Mouse (Mus musculus): Measurements from ENCODE around the gene Nexn. TPM values are rescaled to one million over a fixed set of nuclear protein-coding genes. Genes with fewer than 3 reads are reported as not detected.

Gene Nexn
- polyA plus RNA-seq, 1 experiment from 2014 or later: 37.9 TPM

GRCm38 (mm10) chr3:152241098-152241497, 25.1 kb downstream of the Nexn start:
- Histone ChIP-seq H3K4me1 (replicated peaks; ENCODE audit: control insufficient read depth, insufficient read depth) (no peaks in the 10 kb centered on the region), H3K4me3 (ENCODE audit: low read depth, low read length) (no peak overlapping the region), H3K9me3 (ENCODE audit: control insufficient read depth, low read length) (no peaks in the 10 kb centered on the region), H3K4me2 (replicated peaks; ENCODE audit: low read depth) (no peak overlapping the region), H3K9ac (ENCODE audit: low read length) (no peak overlapping the region), H3K27ac (replicated peaks) (no peak overlapping the region), H3K27me3 (ENCODE audit: control insufficient read depth, insufficient read depth, low read length) (no peaks in the 10 kb centered on the region), H3K36me3 (ENCODE audit: control insufficient read depth, insufficient read depth, low read length) (no peaks in the 10 kb centered on the region)
- WGBS: 74% methylated on average over 3 of the region's 3 CpGs
- DNase-seq (ENCODE audit: low spot score): no peak
- TF ChIP-seq EP300 (optimal IDR thresholded peaks at IDR 0.05) (no peak), CTCF (IDR thresholded peaks at IDR 0.05; ENCODE audit: low read depth) (no peak)
- ATAC-seq (ENCODE audit: low FRiP score, low TSS enrichment): no peak

- ATAC-seq (ENCODE audit: low FRiP score, low TSS enrichment) (no peak), DNase-seq (ENCODE audit: low spot score) (no peak)
- Histone ChIP-seq H3K4me1 (replicated peaks; ENCODE audit: control insufficient read depth, insufficient read depth) (no peaks in the 10 kb centered on the region), H3K9ac (ENCODE audit: low read length) (no peak overlapping the region), H3K9me3 (ENCODE audit: control insufficient read depth, low read length) (no peaks in the 10 kb centered on the region), H3K27me3 (ENCODE audit: control insufficient read depth, insufficient read depth, low read length) (no peaks in the 10 kb centered on the region), H3K36me3 (ENCODE audit: control insufficient read depth, insufficient read depth, low read length) (0 out of 2 replicates have a peak, but pooled peaks cover under 1% of the 10 kb centered on the region), H3K4me3 (ENCODE audit: low read depth, low read length) (no peak overlapping the region), H3K27ac (replicated peaks) (no peak overlapping the region), H3K4me2 (replicated peaks; ENCODE audit: low read depth) (no peak overlapping the region)
- TF ChIP-seq CTCF (IDR thresholded peaks at IDR 0.05; ENCODE audit: low read depth) (no peak), EP300 (optimal IDR thresholded peaks at IDR 0.05) (no peak)
- WGBS: 90% methylated on average over 1 of the region's 1 CpGs
These were observed 26.6 kb downstream of the Nexn start for GRCm38 (mm10) chr3:152239592-152239991.

DNA sequence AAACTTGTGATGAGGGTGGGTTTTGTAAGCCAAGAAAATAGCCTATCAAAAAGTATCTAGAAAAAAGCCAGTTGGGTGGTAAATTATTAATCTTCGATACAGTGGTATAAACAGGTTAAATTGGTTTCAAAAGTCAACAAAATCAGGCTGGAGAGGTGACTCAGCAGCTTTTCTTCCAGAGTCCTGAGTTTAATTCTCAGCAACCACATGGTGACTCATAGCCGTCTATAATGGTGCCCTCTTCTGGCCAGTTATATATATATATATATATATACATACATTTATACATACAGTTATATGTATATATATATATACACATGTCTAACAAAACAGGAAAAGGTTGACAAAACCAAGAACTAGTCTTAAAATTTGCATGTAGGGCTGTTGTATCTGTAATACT, 27.3 kb downstream of the Nexn start:
- H3K36me3 ChIP-seq (ENCODE audit: control insufficient read depth, insufficient read depth, low read length): 0 out of 2 replicates have a peak, but pooled peaks cover 3% of the 10 kb centered on the region

GRCm38 (mm10) chr3:152235805-152236204, 30.3 kb downstream of the Nexn start:
- ATAC-seq (ENCODE audit: low FRiP score, low TSS enrichment) (no peak), DNase-seq (ENCODE audit: low spot score) (no peak)
- Histone ChIP-seq H3K9me3 (ENCODE audit: control insufficient read depth, low read length) (no peaks in the 10 kb centered on the region), H3K4me3 (ENCODE audit: low read depth, low read length) (no peak overlapping the region), H3K9ac (ENCODE audit: low read length) (no peak overlapping the region), H3K4me2 (replicated peaks; ENCODE audit: low read depth) (no peak overlapping the region), H3K4me1 (replicated peaks; ENCODE audit: control insufficient read depth, insufficient read depth) (no peaks in the 10 kb centered on the region), H3K27ac (replicated peaks) (no peak overlapping the region), H3K27me3 (ENCODE audit: control insufficient read depth, insufficient read depth, low read length) (no peaks in the 10 kb centered on the region), H3K36me3 (ENCODE audit: control insufficient read depth, insufficient read depth, low read length) (peaks cover 6% of the 10 kb centered on the region; the same call in 1 of the 2 replicates)
- no peak for TF ChIP-seq EP300 (optimal IDR thresholded peaks at IDR 0.05)
- no peak for TF ChIP-seq CTCF (IDR thresholded peaks at IDR 0.05; ENCODE audit: low read depth)
- 93% methylated on average over 1 of the region's 1 CpGs for WGBS

More for the DNA sequence above, 27.3 kb downstream of the Nexn start:
- no peak overlapping the region for H3K4me2 ChIP-seq (replicated peaks; ENCODE audit: low read depth)
- no peak overlapping the region for H3K9ac ChIP-seq (ENCODE audit: low read length)
- TF ChIP-seq CTCF (IDR thresholded peaks at IDR 0.05; ENCODE audit: low read depth): peak; percentile 40
- TF ChIP-seq EP300 (optimal IDR thresholded peaks at IDR 0.05): no peak
- H3K27me3 ChIP-seq (ENCODE audit: control insufficient read depth, insufficient read depth, low read length): no peaks in the 10 kb centered on the region
- ATAC-seq (ENCODE audit: low FRiP score, low TSS enrichment) (peak; percentile 92), DNase-seq (ENCODE audit: low spot score) (peak; percentile 38)
- no peak overlapping the region for H3K4me3 ChIP-seq (ENCODE audit: low read depth, low read length)
- 28% methylated on average over 2 of the region's 2 CpGs for WGBS
- H3K27ac ChIP-seq (replicated peaks): no peak overlapping the region
- H3K4me1 ChIP-seq (replicated peaks; ENCODE audit: control insufficient read depth, insufficient read depth): no peaks in the 10 kb centered on the region
- no peaks in the 10 kb centered on the region for H3K9me3 ChIP-seq (ENCODE audit: control insufficient read depth, low read length)

DNA sequence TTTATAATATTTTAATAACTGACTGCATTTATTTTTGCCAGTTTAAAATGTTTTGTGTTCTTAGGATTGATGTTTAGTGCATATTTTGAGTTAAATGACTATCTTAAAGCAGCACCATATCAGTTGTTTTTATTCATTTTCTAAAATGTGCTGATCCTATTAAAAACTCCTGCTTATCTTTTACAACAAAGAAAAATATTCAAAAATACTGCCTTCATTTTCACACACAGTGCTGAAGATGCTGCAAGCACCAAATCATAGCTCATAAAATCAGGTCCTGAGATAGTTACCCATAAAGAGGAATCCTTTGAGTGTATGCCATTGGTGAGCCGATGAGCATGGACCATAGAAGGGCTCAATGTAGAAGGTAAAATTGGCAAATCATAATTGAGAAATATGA, 30.9 kb downstream of the Nexn start:
- Histone ChIP-seq H3K9ac (ENCODE audit: low read length) (no peak overlapping the region), H3K4me3 (ENCODE audit: low read depth, low read length) (no peak overlapping the region), H3K9me3 (ENCODE audit: control insufficient read depth, low read length) (no peaks in the 10 kb centered on the region), H3K27ac (replicated peaks) (no peak overlapping the region), H3K27me3 (ENCODE audit: control insufficient read depth, insufficient read depth, low read length) (no peaks in the 10 kb centered on the region), H3K4me2 (replicated peaks; ENCODE audit: low read depth) (no peak overlapping the region), H3K36me3 (ENCODE audit: control insufficient read depth, insufficient read depth, low read length) (peaks cover 6% of the 10 kb centered on the region; the same call in 1 of the 2 replicates), H3K4me1 (replicated peaks; ENCODE audit: control insufficient read depth, insufficient read depth) (no peaks in the 10 kb centered on the region)
- 93% methylated on average over 1 of the region's 1 CpGs for WGBS
- TF ChIP-seq CTCF (IDR thresholded peaks at IDR 0.05; ENCODE audit: low read depth): no peak
- no peak for TF ChIP-seq EP300 (optimal IDR thresholded peaks at IDR 0.05)
- DNase-seq (ENCODE audit: low spot score): no peak
- no peak for ATAC-seq (ENCODE audit: low FRiP score, low TSS enrichment)

DNA sequence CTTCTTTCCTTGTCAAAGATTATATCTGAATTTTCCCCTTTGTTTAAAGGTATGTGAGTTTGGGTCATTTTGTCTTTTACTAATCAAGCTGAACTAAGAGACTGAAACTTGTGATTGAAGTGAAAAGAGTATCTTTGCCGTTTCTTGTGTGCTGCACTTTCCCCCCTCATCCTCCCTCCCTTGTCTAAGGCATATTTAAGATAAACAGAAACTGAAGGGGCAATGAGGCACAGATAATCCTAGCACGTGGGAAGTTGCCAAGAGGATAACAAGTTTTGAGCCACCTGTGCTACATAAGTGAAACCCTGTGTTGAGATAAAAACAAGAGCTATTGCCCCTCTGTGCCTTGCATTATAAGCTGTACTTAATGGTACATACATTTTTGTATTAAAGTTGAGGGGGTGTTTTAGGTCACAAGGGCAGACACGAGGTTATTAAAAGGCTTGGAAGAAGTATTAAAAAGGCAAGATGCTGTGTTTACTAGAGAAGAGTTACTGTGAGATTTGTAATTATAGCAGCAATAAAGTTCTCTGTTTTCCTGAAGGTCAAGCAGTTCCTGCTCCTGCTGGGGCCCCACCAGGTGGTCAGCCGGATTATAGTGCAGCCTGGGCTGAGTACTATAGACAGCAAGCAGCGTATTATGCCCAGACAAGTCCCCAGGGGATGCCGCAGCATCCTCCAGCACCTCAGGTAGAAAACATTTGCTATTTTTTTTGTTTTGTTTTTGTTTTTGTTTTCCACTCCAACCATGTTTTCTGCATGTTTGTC, 34.6 kb downstream of the Nexn start:
- peaks cover 13% of the 10 kb centered on the region; the same call in 1 of the 2 replicates for H3K36me3 ChIP-seq (ENCODE audit: control insufficient read depth, insufficient read depth, low read length)
- no peaks in the 10 kb centered on the region for H3K9me3 ChIP-seq (ENCODE audit: control insufficient read depth, low read length)
- H3K4me3 ChIP-seq (ENCODE audit: low read depth, low read length): no peak overlapping the region
- H3K4me1 ChIP-seq (replicated peaks; ENCODE audit: control insufficient read depth, insufficient read depth): no peaks in the 10 kb centered on the region
- H3K4me2 ChIP-seq (replicated peaks; ENCODE audit: low read depth): no peak overlapping the region
- no peak overlapping the region for H3K9ac ChIP-seq (ENCODE audit: low read length)
- H3K27me3 ChIP-seq (ENCODE audit: control insufficient read depth, insufficient read depth, low read length): no peaks in the 10 kb centered on the region
- DNase-seq (ENCODE audit: low spot score): no peak
- ATAC-seq (ENCODE audit: low FRiP score, low TSS enrichment): no peak
- 49% methylated on average over 6 of the region's 6 CpGs for WGBS
- TF ChIP-seq EP300 (optimal IDR thresholded peaks at IDR 0.05): no peak
- peak; percentile 9; the same call in 1 of the 2 replicates for TF ChIP-seq CTCF (IDR thresholded peaks at IDR 0.05; ENCODE audit: low read depth)
- no peak overlapping the region for H3K27ac ChIP-seq (replicated peaks)

Measured in stomach, postnatal 0 days (tissue).